Mouse (Mus musculus) myocyte (in vitro differentiated cells): Measurements from ENCODE around the gene Btbd6.

ENCODE experiments used
- E2F4 ChIP-seq: IDR thresholded peaks from one replicate; pipeline ENCODE4 v1.6.1; 2011; ENCODE audit warnings: mild to moderate bottlenecking, control low read depth, moderate library complexity; ENCODE audit not compliant: insufficient read depth
- MAX ChIP-seq: IDR thresholded peaks from one replicate; pipeline ENCODE4 v1.6.1; 2011; ENCODE audit warnings: low read depth, mild to moderate bottlenecking, control low read depth
- MYOD1 ChIP-seq, 3 experiments: IDR thresholded peaks; one replicate each; pipeline ENCODE4 v1.6.1; 2011; ENCODE audit warnings: control low read depth in 2 of 3, low read depth in 2 of 3, mild to moderate bottlenecking in 2 of 3, moderate library complexity in 1 of 3; ENCODE audit not compliant: insufficient read length in 2 of 3, control insufficient read depth in 1 of 3
- MYOG ChIP-seq, 3 experiments: IDR thresholded peaks; one replicate each; pipeline ENCODE4 v1.6.1; 2011; ENCODE audit warnings: control low read depth in 2 of 3, low read depth in 2 of 3, mild to moderate bottlenecking in 2 of 3; ENCODE audit not compliant: insufficient read length in 2 of 3, control insufficient read depth in 1 of 3, insufficient read depth in 1 of 3
- POLR2A ChIP-seq: IDR thresholded peaks from one replicate; pipeline ENCODE4 v1.6.1; 2011; ENCODE audit warnings: low read depth, mild to moderate bottlenecking, control low read depth, moderate library complexity; ENCODE audit not compliant: insufficient read length
- TCF12 ChIP-seq: IDR thresholded peaks from one replicate; pipeline ENCODE4 v1.6.1; 2011; ENCODE audit warnings: mild to moderate bottlenecking, control low read depth; ENCODE audit not compliant: poor library complexity, insufficient read depth, severe bottlenecking
- TCF3 ChIP-seq: IDR thresholded peaks from one replicate; pipeline ENCODE4 v1.6.1; 2011; ENCODE audit warnings: low read depth, control low read depth; ENCODE audit not compliant: insufficient read length

DNA sequence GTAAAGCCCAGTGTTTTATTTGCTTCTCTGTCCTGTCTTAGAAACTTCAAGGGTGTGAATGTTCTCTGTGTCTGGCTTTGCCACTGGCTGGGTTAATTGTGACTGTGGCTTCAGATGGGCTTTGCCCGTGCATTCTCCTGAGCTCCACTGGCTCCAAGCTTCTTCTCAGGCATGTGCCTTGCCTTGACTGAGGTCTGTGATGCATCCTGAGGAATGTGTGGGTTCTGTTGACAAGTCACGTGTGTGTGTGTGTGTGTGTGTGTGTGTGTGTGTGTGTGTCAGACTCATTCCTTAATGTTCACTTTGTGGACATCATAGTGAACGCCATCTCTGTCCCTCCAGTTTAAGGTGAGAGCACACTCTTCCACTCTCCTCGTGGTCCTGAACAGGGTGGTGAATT is 42.5 kb downstream of the Btbd6 start:
- TF ChIP-seq MAX: no peak
- no peak for TF ChIP-seq MYOG (IDR thresholded peaks at IDR 0.05; ENCODE audit: control insufficient read depth in 1 of 3, insufficient read depth in 1 of 3, insufficient read length in 2 of 3, low read depth in 2 of 3)
- TF ChIP-seq POLR2A: no peak
- TF ChIP-seq TCF3: no peak
- TF ChIP-seq E2F4: no peak
- no peak for TF ChIP-seq TCF12
- TF ChIP-seq MYOD1 (IDR thresholded peaks at IDR 0.05; ENCODE audit: control insufficient read depth in 1 of 3, insufficient read length in 2 of 3, low read depth in 2 of 3): no peak
